Mouse (Mus musculus) small intestine, adult 2 months (tissue): Measurements from ENCODE around the gene Slc25a42. TPM values are rescaled to one million over a fixed set of nuclear protein-coding genes. Genes with fewer than 3 reads are reported as not detected.

Experiments used
- H3K27ac ChIP-seq: fragments of 200-500 bp; 2 replicates; pipeline ENCODE4 v1.5.1; 2012; ENCODE audit warnings: low read depth, low read length, control low read depth, inconsistent platforms; ENCODE audit not compliant: insufficient read depth
- H3K27me3 ChIP-seq: fragments of 200-500 bp; 2 replicates; pipeline ENCODE4 v1.6.1; 2012; ENCODE audit warnings: mild to moderate bottlenecking, moderate library complexity, low read length, inconsistent platforms; ENCODE audit not compliant: control insufficient read depth, insufficient read depth
- H3K36me3 ChIP-seq: fragments of 200-500 bp; 2 replicates; pipeline ENCODE4 v1.6.1; 2012; ENCODE audit warnings: mild to moderate bottlenecking, low read length, control low read depth, inconsistent platforms; ENCODE audit not compliant: control insufficient read depth, insufficient read depth
- H3K4me1 ChIP-seq: fragments of 200-500 bp; 2 replicates; pipeline ENCODE4 v1.6.1; 2012; ENCODE audit warnings: low read length, inconsistent platforms, mixed read lengths; ENCODE audit not compliant: control insufficient read depth, insufficient read depth, insufficient read length
- H3K4me3 ChIP-seq: fragments of 200-500 bp; 2 replicates; pipeline ENCODE4 v1.5.1; 2012; ENCODE audit warnings: low read depth, mild to moderate bottlenecking, control low read depth, inconsistent platforms, low read length, moderate library complexity
- CTCF ChIP-seq: fragments of 200-500 bp; IDR thresholded peaks from 2 replicates; pipeline ENCODE4 v1.5.1; 2012; ENCODE audit warnings: low read depth, mild to moderate bottlenecking, control low read depth, inconsistent platforms, low read length, moderate library complexity, mixed read lengths; ENCODE audit not compliant: insufficient replicate concordance, insufficient read length; ENCODE audit errors: extremely low read depth
- POLR2A ChIP-seq: fragments of 200-500 bp; IDR thresholded peaks from 2 replicates; pipeline ENCODE4 v1.6.1; 2012; ENCODE audit warnings: low read depth, mild to moderate bottlenecking, control low read depth, inconsistent platforms, low read length, moderate library complexity
- WGBS: fragments of 180-500 bp; shearing (Covaris S2); methylation state at CpG from one replicate; pipeline ENCODE4 v1.1.7; 2018; 5-methylcytosine and 5-hydroxymethylcytosine counted together
- polyA plus RNA-seq: library from polyadenylated mRNA; depleted of rRNA; stranded (reverse); fragments of >200 nt; gene quantifications from 2 replicates; pipeline ENCODE4 v1.2.3, GENCODE M21; 2012; rRNA removed

Slc25a42 gene
- polyA plus RNA-seq, 1 experiment = 23.2 TPM

GRCm38 (mm10) chr8:70139026-70139857, 72.9 kb downstream of the Slc25a42 start, which contains the start of the genes Rfxank, Borcs8 and Mef2b:
Gene Rfxank (minus strand): TSS chr8:70139154.
Gene Borcs8 (plus strand): TSS chr8:70139499.
Gene Mef2b (plus strand): TSS chr8:70139711.
- TF ChIP-seq POLR2A (peak; percentile 57; the same call in 1 of the 2 replicates), CTCF (no peak)

GRCm38 (mm10) chr8:70137890-70138289, 74.2 kb downstream of the Slc25a42 start:
- Histone ChIP-seq H3K27me3 (no peaks in the 10 kb centered on the region), H3K4me3 (peak overlapping the region; percentile 15; the same call in 1 of the 2 replicates), H3K4me1 (peaks cover 12% of the 10 kb centered on the region), H3K27ac (0 out of 2 replicates have a peak overlapping the region, but pooled peaks have one; percentile 79), H3K36me3 (peaks cover 36% of the 10 kb centered on the region)
- TF ChIP-seq CTCF (no peak), POLR2A (no peak)
- 75% methylated on average over 4 of the region's 4 CpGs for WGBS

More at GRCm38 (mm10) chr8:70139026-70139857, 72.9 kb downstream of the Slc25a42 start, which contains the start of the genes Rfxank, Borcs8 and Mef2b:
- peak within 1 kb of the TSS; percentile 88 for H3K4me3 ChIP-seq
- peaks cover 33% of the 10 kb centered on the region for H3K36me3 ChIP-seq
- under 1% methylated on average over 46 of the region's 46 CpGs for WGBS
- peak within 1 kb of the TSS; percentile 80 for H3K27ac ChIP-seq
- peaks cover 12% of the 10 kb centered on the region for H3K4me1 ChIP-seq
- H3K27me3 ChIP-seq = no peaks in the 10 kb centered on the region

GRCm38 (mm10) chr8:70136591-70136990, 75.5 kb downstream of the Slc25a42 start:
- no peak for TF ChIP-seq POLR2A
- no peak for TF ChIP-seq CTCF
- Histone ChIP-seq H3K27me3 (no peaks in the 10 kb centered on the region), H3K4me3 (no peak overlapping the region), H3K27ac (no peak overlapping the region), H3K4me1 (peaks cover 16% of the 10 kb centered on the region), H3K36me3 (peaks cover 32% of the 10 kb centered on the region)
- WGBS = 87% methylated on average over 4 of the region's 4 CpGs

- Histone ChIP-seq H3K27me3 (no peaks in the 10 kb centered on the region), H3K36me3 (peaks cover 32% of the 10 kb centered on the region), H3K4me1 (peaks cover 20% of the 10 kb centered on the region), H3K4me3 (no peak overlapping the region), H3K27ac (no peak overlapping the region)
- TF ChIP-seq POLR2A (no peak), CTCF (no peak)
- 93% methylated on average over 9 of the region's 9 CpGs for WGBS
Observed at GRCm38 (mm10) chr8:70134931-70135330, 77.2 kb downstream of the Slc25a42 start.

Other genes with a start within 250 kb of the Slc25a42 start
- gene Gatad2a, start 215.9 kb downstream of the Slc25a42 start, polyA plus RNA-seq = 46.0 and 101 TPM in 2 replicates
- gene Mau2, start 169.6 kb downstream of the Slc25a42 start, polyA plus RNA-seq = 63.2 and 107 TPM in 2 replicates
- 6.9 and 10.4 TPM in 2 replicates for gene Sugp1, start 169.5 kb downstream of the Slc25a42 start, polyA plus RNA-seq
- gene Tm6sf2, start 139.4 kb downstream of the Slc25a42 start, polyA plus RNA-seq = 608 and 1,607 TPM in 2 replicates
- gene Hapln4, start 128.8 kb downstream of the Slc25a42 start, polyA plus RNA-seq = 0.53 and 2.5 TPM in 2 replicates
- gene Ncan, start 91.4 kb downstream of the Slc25a42 start, polyA plus RNA-seq = 0.04 TPM in 1 of 2 replicates, not detected in the other
- gene Nr2c2ap, start 81.0 kb downstream of the Slc25a42 start, polyA plus RNA-seq = 4.9 and 9.2 TPM in 2 replicates
- 23.9 and 44.9 TPM in 2 replicates for gene Rfxank, start 73.2 kb downstream of the Slc25a42 start, polyA plus RNA-seq
- 43.3 and 83.7 TPM in 2 replicates for gene Borcs8, start 72.8 kb downstream of the Slc25a42 start, polyA plus RNA-seq
- gene Mef2b, start 72.6 kb downstream of the Slc25a42 start, polyA plus RNA-seq = 1.6 and 5.3 TPM in 2 replicates
- gene Tmem161a, start 39.9 kb downstream of the Slc25a42 start, polyA plus RNA-seq = 66.9 and 89.5 TPM in 2 replicates
- gene Sugp2, start 21.9 kb upstream of the Slc25a42 start, polyA plus RNA-seq = 8.5 and 23.4 TPM in 2 replicates
- gene Armc6, start 22.2 kb upstream of the Slc25a42 start, polyA plus RNA-seq = 11.6 and 17.9 TPM in 2 replicates
- gene Homer3, start 70.5 kb upstream of the Slc25a42 start, polyA plus RNA-seq = 4.8 and 9.4 TPM in 2 replicates
- 31.7 and 49.4 TPM in 2 replicates for gene Ddx49, start 90.2 kb upstream of the Slc25a42 start, polyA plus RNA-seq
- 466 and 753 TPM in 2 replicates for gene Cope, start 90.2 kb upstream of the Slc25a42 start, polyA plus RNA-seq
- gene Cers1, start 103.5 kb upstream of the Slc25a42 start, polyA plus RNA-seq = 0.27 and 0.89 TPM in 2 replicates
- 1.1 and 1.6 TPM in 2 replicates for gene Gdf1, start 117.5 kb upstream of the Slc25a42 start, polyA plus RNA-seq
- 29.1 and 43.8 TPM in 2 replicates for gene Upf1, start 141.0 kb upstream of the Slc25a42 start, polyA plus RNA-seq
- 0.13 and 1.2 TPM in 2 replicates for gene Comp, start 161.3 kb upstream of the Slc25a42 start, polyA plus RNA-seq
- gene Crtc1, start 227.3 kb upstream of the Slc25a42 start, polyA plus RNA-seq = 9.4 and 15.1 TPM in 2 replicates